Mouse (Mus musculus) thymus, adult 2 months (tissue): ENCODE measurements around the gene Pcsk5.

Experiments used
- CTCF ChIP-seq: fragments of 200-500 bp; IDR thresholded peaks from 2 replicates; pipeline ENCODE4 v1.5.1; 2012; ENCODE audit warnings: mild to moderate bottlenecking, control low read depth, low read length, moderate library complexity, borderline replicate concordance; ENCODE audit not compliant: control insufficient read depth, poor library complexity, insufficient read depth; ENCODE audit errors: extremely low read depth
- POLR2A ChIP-seq: fragments of 200-500 bp; IDR thresholded peaks from 2 replicates; pipeline ENCODE4 v1.6.1; 2012; ENCODE audit warnings: mild to moderate bottlenecking, low read length, control low read depth, moderate library complexity; ENCODE audit not compliant: control insufficient read depth, poor library complexity, insufficient read depth; ENCODE audit errors: extremely low read depth

DNA sequence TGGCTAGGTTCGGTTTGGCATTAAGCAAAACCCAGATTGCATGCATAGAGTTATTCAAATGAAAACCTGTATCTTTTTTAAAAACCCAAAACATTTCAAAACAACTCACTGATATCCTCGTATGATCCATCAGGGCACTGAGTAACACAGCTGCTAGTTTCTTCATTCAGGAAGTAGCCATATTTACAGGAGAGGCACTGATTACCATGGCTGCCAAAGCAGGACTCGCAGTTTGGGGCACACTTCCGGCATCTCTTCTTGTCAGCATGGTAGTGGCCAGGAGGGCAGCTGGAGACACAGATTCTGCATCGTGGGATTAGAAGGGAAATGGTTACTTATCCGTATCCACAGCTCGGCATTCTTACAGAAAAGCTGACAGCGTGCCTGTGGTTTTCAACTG is 265.1 kb downstream of the Pcsk5 start:
- no peak for TF ChIP-seq CTCF
- no peak for TF ChIP-seq POLR2A
